Mouse (Mus musculus): ENCODE data around the gene Pecam1. TPM values are rescaled to one million over a fixed set of nuclear protein-coding genes. Genes with fewer than 3 reads are reported as not detected.

The Pecam1 gene
- total RNA-seq, 2 experiments from 2014 or later, result 17.4 to 20.6 TPM

GRCm38 (mm10) chr11:106699083-106699482 lies 51.3 kb downstream of the Pecam1 start:
- DNase-seq (ENCODE audit: low spot score in 2 of 2), result no peak

GRCm38 (mm10) chr11:106698289-106698688 lies 52.1 kb downstream of the Pecam1 start:
- DNase-seq (ENCODE audit: low spot score in 2 of 2), result no peak

DNA sequence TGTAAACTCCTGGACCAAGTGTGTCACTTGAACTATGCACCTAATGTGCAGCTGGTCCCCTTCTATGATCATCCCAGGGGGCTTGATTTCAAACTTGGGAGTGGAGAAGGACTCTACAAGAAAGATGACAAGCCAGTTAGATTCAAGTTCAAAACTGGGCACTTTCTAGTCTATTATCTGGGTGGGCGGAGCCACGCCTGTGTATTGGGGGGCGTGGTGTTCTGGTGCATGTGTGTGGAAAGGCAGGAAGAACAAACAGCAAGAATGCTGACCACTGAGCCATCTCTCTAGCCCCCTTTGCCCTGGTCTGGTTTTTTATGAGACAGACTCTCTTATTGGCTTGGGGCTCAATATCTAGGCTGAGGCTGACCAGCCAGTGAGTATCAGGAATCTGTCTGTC lies 54.5 kb downstream of the Pecam1 start:
- no peak for DNase-seq (ENCODE audit: low spot score in 2 of 2)

GRCm38 (mm10) chr11:106692890-106693289 lies 57.5 kb downstream of the Pecam1 start:
- DNase-seq (ENCODE audit: low spot score in 2 of 2), result no peak

GRCm38 (mm10) chr11:106688375-106688774 lies 62.1 kb downstream of the Pecam1 start:
- DNase-seq (ENCODE audit: low spot score in 2 of 2), result no peak

DNA sequence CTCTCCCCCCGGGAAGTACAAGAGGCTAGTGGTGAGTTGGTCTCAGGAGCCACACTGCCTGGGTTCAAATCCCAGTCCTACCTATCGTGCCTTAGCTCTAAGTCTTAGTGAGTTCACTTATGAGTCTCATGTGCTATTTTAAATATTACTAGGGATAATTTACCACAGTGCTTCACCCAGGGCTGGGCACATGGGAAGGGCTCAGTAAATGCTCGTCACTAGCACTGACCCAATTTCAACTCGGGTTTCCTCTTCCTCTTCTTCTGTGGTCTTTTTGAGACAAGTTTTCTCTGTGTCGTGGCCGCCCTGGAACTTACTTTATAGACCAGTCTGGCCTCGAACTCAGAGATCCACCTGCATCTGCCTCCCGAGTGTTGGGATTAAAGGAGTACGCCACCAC lies 63.1 kb downstream of the Pecam1 start:
- no peak for DNase-seq (ENCODE audit: low spot score in 2 of 2)

DNA sequence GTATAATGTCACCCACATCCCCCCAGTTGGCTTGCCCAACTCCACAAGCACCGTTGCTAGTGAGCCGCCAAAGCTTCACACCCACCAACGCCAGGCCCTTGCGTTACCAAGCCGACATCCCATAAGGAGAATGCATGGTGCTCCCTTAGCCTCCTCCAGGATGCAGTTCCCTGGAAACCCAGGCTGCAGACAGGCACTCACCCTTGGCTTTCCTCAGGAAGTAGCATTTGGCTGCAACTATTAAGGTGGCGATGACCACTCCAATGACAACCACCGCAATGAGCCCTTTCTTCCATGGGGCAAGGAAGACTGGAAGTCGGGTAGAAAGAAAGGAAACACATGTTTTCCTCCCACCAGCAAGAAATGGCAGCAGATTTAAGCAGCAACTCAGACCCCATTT lies 66.4 kb downstream of the Pecam1 start:
- DNase-seq (ENCODE audit: low spot score in 2 of 2), result no peak

DNA sequence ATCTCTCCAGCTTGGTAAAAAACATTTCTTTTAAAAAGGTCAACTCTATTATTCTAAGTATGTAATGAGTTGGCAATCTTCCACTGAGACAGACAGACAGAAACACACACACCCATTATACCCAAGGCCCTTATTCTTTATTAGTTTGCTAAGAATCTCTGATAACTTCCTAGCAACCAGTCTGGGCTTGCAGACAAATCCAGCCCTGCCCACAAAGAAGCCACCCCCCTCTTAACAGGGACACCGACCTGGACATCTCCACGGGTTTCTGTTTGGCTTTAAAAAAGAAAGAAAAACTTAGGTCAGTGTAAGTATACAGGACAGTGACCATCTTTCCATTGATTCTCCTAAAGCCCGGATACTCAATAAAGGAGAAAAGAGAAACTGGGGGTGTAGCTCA lies 67.1 kb downstream of the Pecam1 start:
- DNase-seq (ENCODE audit: low spot score in 2 of 2), result no peak

DNA sequence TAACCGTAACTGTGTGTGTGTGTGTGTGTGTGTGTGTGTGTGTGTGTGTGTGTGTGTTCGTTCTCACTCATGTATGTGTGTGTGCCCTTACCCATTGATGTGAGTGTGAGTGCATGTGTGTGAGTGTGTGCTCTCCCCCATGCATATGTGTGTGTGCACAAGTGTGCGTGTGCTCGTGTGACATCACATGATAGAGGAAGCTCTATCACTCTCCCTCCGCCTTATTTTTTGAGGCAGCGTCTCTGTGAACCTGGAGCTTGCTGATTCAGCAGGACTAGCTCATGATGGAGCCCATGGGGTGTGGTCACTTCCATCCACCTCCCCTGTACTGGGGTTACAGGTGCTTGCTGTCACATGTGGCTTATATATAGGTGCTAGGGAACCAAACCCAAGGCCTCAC lies 69.3 kb downstream of the Pecam1 start:
- no peak for DNase-seq (ENCODE audit: low spot score in 2 of 2)

DNA sequence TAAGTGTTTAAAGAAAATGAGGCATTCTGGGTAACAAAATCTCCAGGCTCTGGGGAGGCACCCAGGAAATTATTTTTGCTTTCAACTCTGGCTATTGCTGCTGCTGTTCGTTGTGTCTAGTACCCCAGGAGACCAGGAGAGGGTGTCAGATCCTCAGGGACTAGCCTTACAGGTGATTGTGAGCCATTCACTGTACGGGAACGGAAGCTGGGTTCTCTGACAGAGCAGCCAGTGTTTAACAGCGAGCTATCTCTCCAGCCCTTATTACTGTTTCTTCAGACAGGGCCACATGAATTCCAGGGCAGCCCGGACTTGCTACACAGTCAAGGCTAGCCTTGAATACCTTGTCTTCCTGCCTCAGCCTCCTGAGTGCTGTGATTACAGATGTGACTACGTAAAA lies 70.6 kb downstream of the Pecam1 start:
- DNase-seq (ENCODE audit: low spot score in 2 of 2), result peak in 1 of 2 experiments; percentile 37

DNA sequence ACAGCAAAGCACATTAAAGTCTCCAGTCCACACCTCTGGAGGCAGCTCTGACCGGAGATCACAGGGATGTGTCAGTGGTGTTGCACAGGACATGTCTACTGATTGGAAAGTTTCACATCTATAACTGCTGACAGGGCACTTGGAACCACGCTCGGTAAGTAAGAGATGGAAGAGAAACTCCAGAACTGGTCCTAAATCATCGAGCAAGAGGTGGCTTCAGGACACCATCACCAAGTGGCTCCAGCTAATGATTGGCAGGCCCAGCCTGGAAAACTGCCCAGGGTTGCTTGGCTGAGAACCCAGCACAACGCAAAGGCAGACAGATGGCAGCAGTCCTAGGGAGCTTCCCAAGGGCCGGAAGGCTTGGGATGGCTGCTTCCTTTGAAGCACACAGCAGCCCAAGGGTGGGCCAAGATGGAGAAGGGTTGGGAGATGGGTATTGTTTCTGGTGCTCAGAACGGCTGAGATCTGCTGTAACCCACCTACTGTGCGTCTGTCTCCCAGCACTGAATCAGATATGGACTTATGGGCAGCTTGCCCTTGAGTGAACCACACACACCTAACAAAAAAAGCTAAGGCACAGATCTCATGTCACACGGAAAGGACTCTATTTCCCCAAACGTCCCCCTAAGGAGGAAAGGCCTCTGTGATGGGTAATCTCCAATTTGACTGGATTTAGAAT lies 72.4 kb downstream of the Pecam1 start:
- DNase-seq (ENCODE audit: low spot score in 2 of 2), result peak; percentile 84 to 90

- DNase-seq (ENCODE audit: low spot score in 2 of 2), result no peak
These were observed 73.1 kb downstream of the Pecam1 start for GRCm38 (mm10) chr11:106677331-106677730.

- DNase-seq (ENCODE audit: low spot score in 2 of 2), result no peak
These were observed 74.6 kb downstream of the Pecam1 start for GRCm38 (mm10) chr11:106675875-106676274.

- peak in 1 of 2 experiments; percentile 32 for DNase-seq (ENCODE audit: low spot score in 2 of 2)
These were observed 75.2 kb downstream of the Pecam1 start for GRCm38 (mm10) chr11:106675201-106675726.

DNA sequence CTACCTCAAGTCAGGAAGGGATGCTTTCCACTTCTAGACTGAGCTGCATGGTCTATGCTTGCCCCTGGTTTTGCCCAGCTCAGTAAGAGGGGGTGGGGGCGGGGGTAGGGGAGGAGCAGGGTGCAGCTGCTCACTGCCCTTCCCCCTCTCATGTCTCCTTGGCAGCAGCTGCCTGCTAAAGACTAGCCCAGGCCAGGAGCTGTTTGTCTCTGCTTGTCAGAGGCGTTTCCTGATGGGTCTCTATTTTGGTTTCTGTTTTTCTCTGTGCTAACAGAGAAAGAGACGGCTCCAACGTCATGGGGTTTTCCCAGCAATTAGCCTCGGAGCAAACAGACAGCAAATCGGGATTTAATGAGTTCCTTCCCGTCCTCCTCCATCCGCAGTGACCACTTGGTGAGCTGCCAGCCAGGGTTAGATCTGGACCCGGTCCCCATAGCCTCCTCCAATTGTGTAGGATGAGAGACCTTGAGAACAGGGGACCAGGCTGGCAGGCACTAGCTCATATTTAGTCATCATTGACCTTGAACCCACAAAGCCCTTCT lies 75.7 kb downstream of the Pecam1 start:
- DNase-seq (ENCODE audit: low spot score in 2 of 2), result peak; percentile 53 to 55

DNA sequence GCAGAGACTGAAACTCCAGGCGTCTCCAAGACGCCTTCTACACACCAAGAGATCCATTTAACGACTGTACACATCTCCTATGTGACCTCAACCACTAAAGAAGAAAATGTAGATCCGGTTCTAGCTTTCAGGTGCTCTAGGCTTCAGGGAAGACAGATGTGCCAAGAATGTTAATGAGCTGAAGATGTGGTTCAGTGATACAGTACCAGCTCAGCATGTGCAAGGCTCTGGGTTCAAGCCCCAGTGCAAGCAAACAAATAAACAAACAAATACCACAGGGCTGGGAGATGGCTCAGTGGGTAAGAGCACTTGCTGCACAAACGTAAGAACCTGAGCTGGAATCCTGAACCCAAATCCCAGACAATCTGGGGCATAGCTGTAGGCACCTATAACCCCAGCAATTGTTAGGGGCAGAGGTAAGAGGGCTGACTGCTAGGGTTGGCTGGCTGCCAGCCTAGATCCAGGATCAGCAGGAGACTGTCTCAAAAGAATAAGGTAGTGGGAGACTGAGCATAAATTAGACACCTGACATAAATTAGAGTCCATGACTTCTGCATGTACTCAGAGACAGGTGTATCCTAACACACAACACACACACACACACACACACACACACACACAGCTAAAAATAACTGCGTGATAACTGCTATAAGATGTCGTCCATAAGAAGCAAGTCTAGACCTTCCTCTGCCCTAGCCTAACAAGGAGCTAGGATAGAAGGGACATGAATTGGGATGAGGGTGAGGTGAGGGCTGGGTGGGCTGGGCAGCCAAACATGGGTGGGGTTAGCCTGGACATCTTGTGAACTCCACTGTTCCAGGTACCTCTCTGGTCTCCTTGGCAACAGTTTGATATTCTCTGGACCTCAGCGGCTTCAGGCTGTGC lies 76.5 kb downstream of the Pecam1 start:
- DNase-seq (ENCODE audit: low spot score in 2 of 2), result no peak

GRCm38 (mm10) chr11:106672919-106673505 lies 77.4 kb downstream of the Pecam1 start:
- DNase-seq (ENCODE audit: low spot score in 2 of 2), result no peak

DNA sequence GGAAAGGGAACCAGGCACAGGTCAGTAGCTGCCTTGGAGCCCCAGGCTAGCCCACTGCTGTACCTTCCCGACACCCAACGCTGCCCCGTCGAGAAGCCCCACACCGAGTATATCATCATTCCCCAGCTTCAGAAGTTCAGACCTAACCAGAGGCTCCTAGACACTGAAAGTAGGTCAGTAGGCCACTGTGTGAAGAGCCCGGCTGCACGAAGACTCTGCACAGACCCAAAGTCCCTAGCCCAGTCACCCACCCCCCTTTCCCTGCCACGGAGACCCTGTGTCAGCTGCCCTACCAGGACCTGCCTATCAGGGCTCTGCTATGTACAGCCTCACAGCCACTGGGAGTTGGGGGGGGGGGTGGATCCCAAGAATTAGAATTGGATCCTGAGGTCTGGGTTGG lies 78.6 kb downstream of the Pecam1 start:
- DNase-seq (ENCODE audit: low spot score in 2 of 2), result no peak

DNA sequence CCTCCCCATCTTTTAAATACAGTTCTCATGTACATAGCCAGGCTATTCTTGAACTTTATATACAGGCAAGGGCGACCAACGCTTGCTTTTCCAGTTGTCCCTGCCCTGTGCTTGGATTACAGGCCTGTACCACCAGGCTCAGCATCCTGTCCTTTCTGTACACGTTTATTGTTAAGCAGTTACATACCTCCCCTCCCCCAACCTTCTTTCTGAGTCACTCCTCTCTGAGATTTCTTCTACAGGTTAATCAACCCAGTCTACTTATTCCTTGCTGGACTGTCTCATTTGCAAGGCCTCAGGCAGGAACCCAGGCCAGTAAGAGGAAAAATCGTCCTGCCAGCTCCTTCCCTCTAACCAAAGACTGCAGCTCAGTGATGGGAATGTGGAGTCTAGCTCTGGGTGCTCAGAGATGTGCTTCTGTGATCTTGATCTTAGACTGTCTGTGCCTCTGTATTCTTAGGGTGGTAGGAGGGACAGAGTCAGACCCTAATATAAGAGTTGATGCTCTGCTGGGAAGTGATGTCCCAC lies 79.4 kb downstream of the Pecam1 start:
- no peak for DNase-seq (ENCODE audit: low spot score in 2 of 2)

DNA sequence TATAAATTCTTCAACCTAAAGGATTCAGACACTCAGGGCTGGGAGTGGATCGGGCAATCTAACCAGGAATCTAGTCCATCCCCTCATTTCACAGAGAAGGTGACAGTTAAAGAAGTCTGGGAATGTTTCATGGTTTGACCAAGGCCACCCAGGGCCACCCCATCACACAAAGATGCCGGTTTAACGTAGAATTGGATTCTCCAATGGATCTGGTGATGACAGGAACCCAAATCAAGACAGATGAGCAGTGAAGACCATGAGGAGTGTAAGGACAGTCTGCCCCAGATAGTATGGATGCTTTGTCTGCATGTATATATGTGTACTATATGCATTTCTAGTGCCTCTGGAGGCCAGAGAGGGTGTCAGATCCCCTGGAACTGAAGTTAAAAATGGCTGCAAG lies 80.2 kb downstream of the Pecam1 start:
- no peak for DNase-seq (ENCODE audit: low spot score in 2 of 2)

DNA sequence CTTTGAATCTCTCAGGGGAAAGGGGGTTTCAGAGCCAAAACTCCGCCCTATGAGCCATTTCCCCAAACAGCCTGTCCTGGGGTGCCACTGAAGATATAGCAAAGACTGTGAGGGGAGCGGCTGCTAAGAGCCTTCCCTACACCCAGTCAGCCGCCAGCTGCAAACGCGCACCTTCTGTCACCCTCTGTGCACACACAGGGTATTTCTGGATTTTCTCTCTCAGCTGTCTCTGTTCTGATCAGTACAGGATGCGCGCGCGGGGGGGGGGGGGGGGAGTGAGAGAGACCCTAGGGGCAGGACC lies 80.6 kb downstream of the Pecam1 start:
- DNase-seq (ENCODE audit: low spot score in 2 of 2), result no peak

All from layer of hippocampus, postnatal 14 days (tissue).